Mouse (Mus musculus) c-Kit-negative CD71-positive TER-119-positive erythroid progenitor cells, embryonic 14.5 days (primary cell): ENCODE results near the gene Dclre1c.
A peak's percentile ranks its signal among the peaks of the same experiment; 100 is the strongest.
"Not testable (repeated sequence)": the region's sequence is repeated elsewhere in the genome, so short reads cannot be mapped to it uniquely, and the experiment has no call there.

Source experiments
- DNase-seq: peaks from one replicate; pipeline ENCODE4 v3.0.0-alpha.2; 2013; ENCODE audit warnings: low read depth, low spot score

Dclre1c gene

GRCm38 (mm10) chr2:3423841-3424578 is at the start of gene Dclre1c:
Gene Dclre1c, plus strand, starts transcription at chr2:3424131.
- peak; percentile 87 for DNase-seq

- DNase-seq, result no peak
Observed at GRCm38 (mm10) chr2:3387105-3387860, 36.6 kb upstream of the Dclre1c start.

- DNase-seq, result no peak
Observed at GRCm38 (mm10) chr2:3391945-3392344, 32.0 kb upstream of the Dclre1c start.

- not testable (repeated sequence) for DNase-seq
Observed at GRCm38 (mm10) chr2:3397110-3397509, 26.8 kb upstream of the Dclre1c start, which contains the start of gene Olah. Gene Olah, minus strand, starts transcription at chr2:3397210.

- no peak for DNase-seq
Observed at GRCm38 (mm10) chr2:3405981-3406380, 17.9 kb upstream of the Dclre1c start.

- DNase-seq, result no peak
Observed at GRCm38 (mm10) chr2:3407756-3408155, 16.2 kb upstream of the Dclre1c start.

GRCm38 (mm10) chr2:3414241-3414640 is 9.7 kb upstream of the Dclre1c start:
- peak; percentile 33 for DNase-seq

- no peak for DNase-seq
Observed at GRCm38 (mm10) chr2:3415676-3416075, 8.3 kb upstream of the Dclre1c start.

- DNase-seq, result peak; percentile 71
Observed at GRCm38 (mm10) chr2:3418883-3419431, 5.0 kb upstream of the Dclre1c start.

- no peak for DNase-seq
Observed at GRCm38 (mm10) chr2:3420157-3420556, 3.8 kb upstream of the Dclre1c start.

GRCm38 (mm10) chr2:3422548-3422947 is 1.4 kb upstream of the Dclre1c start, which contains the start of gene Meig1:
Gene Meig1, minus strand, starts transcription at chr2:3422648.
- DNase-seq, result no peak

- peak; percentile 16 for DNase-seq
Observed at GRCm38 (mm10) chr2:3424579-3424910, 614 bp downstream of the Dclre1c start.

- no peak for DNase-seq
Observed at GRCm38 (mm10) chr2:3430956-3431355, 7.0 kb downstream of the Dclre1c start.

GRCm38 (mm10) chr2:3435369-3436061 is 11.6 kb downstream of the Dclre1c start:
- DNase-seq, result no peak

- no peak for DNase-seq
Observed at GRCm38 (mm10) chr2:3437956-3438355, 14.0 kb downstream of the Dclre1c start.

- no peak for DNase-seq
Observed at GRCm38 (mm10) chr2:3444206-3444605, 20.3 kb downstream of the Dclre1c start.

- no peak for DNase-seq
Observed at GRCm38 (mm10) chr2:3445984-3446383, 22.1 kb downstream of the Dclre1c start.

- DNase-seq, result no peak
Observed at GRCm38 (mm10) chr2:3449431-3449830, 25.5 kb downstream of the Dclre1c start.

- DNase-seq, result no peak
Observed at GRCm38 (mm10) chr2:3453096-3453495, 29.2 kb downstream of the Dclre1c start.

- DNase-seq, result no peak
Observed at GRCm38 (mm10) chr2:3456590-3456989, 32.7 kb downstream of the Dclre1c start.

GRCm38 (mm10) chr2:3473891-3474290 is 50.0 kb downstream of the Dclre1c start:
- DNase-seq, result no peak

GRCm38 (mm10) chr2:3474361-3474805 is 50.5 kb downstream of the Dclre1c start:
- DNase-seq, result peak; percentile 56
